Mouse (Mus musculus) lung, adult 2 months (tissue): ENCODE results near the gene Pop5.

ENCODE experiments used
- CTCF ChIP-seq: fragments of 200-500 bp; IDR thresholded peaks from 2 replicates; pipeline ENCODE4 v1.5.1; 2011; ENCODE audit warnings: mild to moderate bottlenecking, low read length, control low read depth; ENCODE audit not compliant: insufficient read depth
- POLR2A ChIP-seq: fragments of 200-500 bp; IDR thresholded peaks from 2 replicates; pipeline ENCODE4 v1.6.1; 2011; ENCODE audit warnings: low read depth, mild to moderate bottlenecking, control low read depth, low read length, borderline replicate concordance; ENCODE audit errors: extremely low read depth

- TF ChIP-seq POLR2A (no peak), CTCF (no peak)
These were observed 30.7 kb downstream of the Pop5 start for GRCm38 (mm10) chr5:115266340-115266739.
